8 mouse cellular contexts compared by ENCODE assay signal in the genomic region with DNA sequence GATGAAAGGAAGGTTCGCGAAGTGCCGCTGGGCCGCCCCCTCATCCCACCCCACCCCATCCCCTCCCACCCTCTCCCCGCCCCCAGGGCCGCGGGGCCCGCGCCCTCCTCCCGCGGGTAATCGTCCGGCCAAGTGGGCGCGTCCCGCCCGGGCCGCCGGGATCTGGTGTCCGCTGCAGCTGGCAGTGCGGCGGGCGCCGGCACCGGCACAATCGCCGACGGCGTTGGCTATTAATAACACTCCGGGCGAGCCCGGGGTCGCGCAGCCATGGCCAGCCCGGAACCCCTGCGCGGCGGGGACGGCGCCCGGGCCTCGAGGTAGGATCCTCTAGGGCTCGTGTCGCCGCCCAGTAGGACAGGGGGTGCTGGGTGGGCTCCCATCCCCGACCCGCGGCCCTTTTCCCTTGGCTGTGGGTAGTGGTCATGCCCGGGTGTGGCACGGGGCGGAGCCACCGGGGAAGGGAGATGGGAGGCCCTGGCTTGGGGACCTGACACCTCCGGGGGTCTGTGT. TPM values are rescaled to one million over a fixed set of nuclear protein-coding genes. Genes with fewer than 3 reads are reported as not detected.
DNase-seq lines count a peak whose midpoint lies in the region; ATAC-seq lines count a peak whose summit lies in the region.

A gene (plus strand): TSS at position 146 of the 510 bp plus-strand sequence.

- DNase-seq in kidney, adult 18-20 months, result no peak
- peak; percentile 70 for DNase-seq in Muller cell, postnatal 12 days (ENCODE audit: inconsistent ontology term)
- DNase-seq in gastrocnemius, adult 8-10 months (ENCODE audit: low spot score in 2 of 2), result peak; percentile 67 to 77
- DNase-seq in midbrain, embryonic 10.5 days (ENCODE audit: low spot score), result peak; percentile 44
- DNase-seq in right cerebral cortex, postnatal 10 days (ENCODE audit: low spot score in 2 of 2), result no peak

- H3K27me3 ChIP-seq in kidney, embryonic 14.5 days (ENCODE audit: control insufficient read depth, insufficient read depth, low read length), result peaks cover 6% of the 10 kb centered on the region; the same call in 1 of the 2 replicates
- peaks cover 12% of the 10 kb centered on the region for H3K27me3 ChIP-seq in hindbrain, embryonic 15.5 days
- H3K27me3 ChIP-seq in midbrain, embryonic 10.5 days (ENCODE audit: low read depth, poor library complexity, severe bottlenecking), result peaks cover 54% of the 10 kb centered on the region

- peaks cover 18% of the 10 kb centered on the region for H3K4me1 ChIP-seq in kidney, embryonic 14.5 days (ENCODE audit: control insufficient read depth, insufficient read depth, low read length)
- peaks cover 23% of the 10 kb centered on the region for H3K4me1 ChIP-seq in hindbrain, embryonic 15.5 days (replicated peaks)
- H3K4me1 ChIP-seq in midbrain, embryonic 10.5 days, result peaks cover 31% of the 10 kb centered on the region

- H3K27ac ChIP-seq in kidney, embryonic 14.5 days (ENCODE audit: low read depth, low read length), result no peak within 1 kb of the TSS
- H3K27ac ChIP-seq in hindbrain, embryonic 15.5 days (replicated peaks), result 0 out of 2 replicates have a peak within 1 kb of the TSS, but pooled peaks have one; percentile 15
- H3K27ac ChIP-seq in midbrain, embryonic 10.5 days (replicated peaks), result peak within 1 kb of the TSS; percentile 60

- H3K9me3 ChIP-seq in kidney, embryonic 14.5 days (ENCODE audit: control insufficient read depth, low read length), result no peaks in the 10 kb centered on the region
- no peaks in the 10 kb centered on the region for H3K9me3 ChIP-seq in hindbrain, embryonic 15.5 days
- H3K9me3 ChIP-seq in midbrain, embryonic 10.5 days (replicated peaks), result no peaks in the 10 kb centered on the region

- WGBS in kidney, embryonic 14.5 days, result 0% methylated on average over 48 of the region's 53 CpGs
- under 1% methylated on average over 43 of the region's 53 CpGs for WGBS in hindbrain, embryonic 15.5 days
- under 1% methylated on average over 51 of the region's 53 CpGs for WGBS in midbrain, embryonic 10.5 days

- H3K36me3 ChIP-seq in kidney, embryonic 14.5 days (ENCODE audit: control insufficient read depth, insufficient read depth, low read length), result no peaks in the 10 kb centered on the region
- no peaks in the 10 kb centered on the region for H3K36me3 ChIP-seq in hindbrain, embryonic 15.5 days
- no peaks in the 10 kb centered on the region for H3K36me3 ChIP-seq in midbrain, embryonic 10.5 days

- H3K9ac ChIP-seq in kidney, embryonic 14.5 days (ENCODE audit: low read depth, low read length), result peak within 1 kb of the TSS; percentile 52
- H3K9ac ChIP-seq in hindbrain, embryonic 15.5 days, result peak within 1 kb of the TSS; percentile 57

- H3K4me2 ChIP-seq in kidney, embryonic 14.5 days (replicated peaks; ENCODE audit: low read depth, low read length), result peak within 1 kb of the TSS; percentile 98
- peak within 1 kb of the TSS; percentile 94 for H3K4me2 ChIP-seq in hindbrain, embryonic 15.5 days

- ATAC-seq in kidney, embryonic 14.5 days (ENCODE audit: low FRiP score, low TSS enrichment), result peak; percentile 39
- peak; percentile 58; the same call in 1 of the 2 replicates for ATAC-seq in hindbrain, embryonic 15.5 days (ENCODE audit: low FRiP score, low read depth)
- ATAC-seq in erythroid progenitor cell, adult 5-6 weeks (replicated peaks; ENCODE audit: low FRiP score, poor library complexity, severe bottlenecking), result no peak

- H3K4me3 ChIP-seq in kidney, embryonic 14.5 days (ENCODE audit: low read length), result peak within 1 kb of the TSS; percentile 50
- H3K4me3 ChIP-seq in hindbrain, embryonic 15.5 days, result peak within 1 kb of the TSS; percentile 52
- peak within 1 kb of the TSS; percentile 64 for H3K4me3 ChIP-seq in midbrain, embryonic 10.5 days

RNA-seq across cellular contexts. Expression of the gene that starts here (rescaled TPM):
- polyA plus RNA-seq in kidney, embryonic 14.5 days (2014; fragmentation: Nextera tagmentation; extraction: Ambion mirVana), result 0.63 and 0.84 TPM in 2 replicates
- total RNA-seq in gastrocnemius, adult 8-10 months (2022), result 10 to 100 TPM; 46.1 to 56.7 (median 48.1) TPM
- polyA plus RNA-seq in hindbrain, embryonic 15.5 days (2015; fragmentation: Nextera tagmentation; extraction: Ambion mirVana), result 1.5 and 1.6 TPM in 2 replicates
- polyA plus RNA-seq in midbrain, embryonic 10.5 days (2016; fragmentation: Nextera tagmentation; extraction: Ambion mirVana), result 0.30 and 0.47 TPM in 2 replicates
- not detected in 2 replicates for total RNA-seq in erythroid progenitor cell, adult 5-6 weeks (2015; ENCODE audit: low replicate concordance)
- total RNA-seq in erythroid progenitor cell, adult 5-6 weeks (2017; ENCODE audit: low replicate concordance), result not detected in 2 replicates

Comparison
In these comparisons a context has a peak if more than half of its experiments do, and no peak if none do; other contexts are left out.
1. RNA of the gene that starts here (total RNA-seq): 46.1 to 56.7 TPM in gastrocnemius, adult 8-10 months; not detected in erythroid progenitor cell, adult 5-6 weeks; every median in the first group is over 10 times any median in the second.
2. Peak in ATAC-seq, H3K4me3 ChIP-seq, H3K9ac ChIP-seq and H3K4me2 ChIP-seq in kidney, embryonic 14.5 days; RNA of the gene not detected or under 1 TPM.
3. Peak in DNase-seq, H3K4me3 ChIP-seq and H3K27ac ChIP-seq in midbrain, embryonic 10.5 days; RNA of the gene not detected or under 1 TPM.
4. DNase-seq: peak in Muller cell, postnatal 12 days (single experiment) and gastrocnemius, adult 8-10 months (2 of 2); none in kidney, adult 18-20 months (single experiment) and right cerebral cortex, postnatal 10 days (0 of 2).
5. Peak in every context shown above with its lines, with median percentiles within 50 percentile points of each other: H3K4me3 ChIP-seq.